In genomic region chr8:110671309-110671708, GRCm38 (mm10) we compare ENCODE assay signal across 9 mouse cellular contexts. TPM values are rescaled to one million over a fixed set of nuclear protein-coding genes. Genes with fewer than 3 reads are reported as not detected.
A peak's percentile ranks its signal among the peaks of the same experiment; 100 is the strongest.
DNase-seq lines count a peak whose midpoint lies in the region; ATAC-seq and TF ChIP-seq lines count a peak whose summit lies in the region.
"Had no signal": no experiment of that assay in that cellular context is flagged by ENCODE, and none has a peak within 500 bp of the region (broad histone marks: within the 10 kb centered on the region; RNA-seq: fewer than 3 reads in every experiment).

No protein-coding gene starts in this region.

- H3K4me3 ChIP-seq in hindbrain, embryonic 14.5 days (replicated peaks; ENCODE audit: low read length) = no peak overlapping the region
- H3K4me3 ChIP-seq in hindbrain, embryonic 10.5 days = no peak overlapping the region
- H3K4me3 ChIP-seq in cerebellum, adult 2 months (replicated peaks; ENCODE audit: insufficient read depth, low read depth, low read length) = no peak overlapping the region
- no peak overlapping the region for H3K4me3 ChIP-seq in heart, embryonic 14.5 days (ENCODE audit: control insufficient read depth in 1 of 2, insufficient read depth in 1 of 2, low read depth in 1 of 2, low read length in 2 of 2)
- H3K4me3 ChIP-seq: erythroblast, embryonic 14.5 days had no signal

- no peak for TF ChIP-seq CTCF in cerebellum, adult 2 months (IDR thresholded peaks at IDR 0.05; ENCODE audit: borderline replicate concordance, insufficient read depth, low read depth, low read length)

- DNase-seq in hindbrain, embryonic 14.5 days (ENCODE audit: low spot score) = no peak
- no peak for DNase-seq in hindbrain, embryonic 10.5 days (ENCODE audit: low spot score)
- peak; percentile 87 to 93 for DNase-seq in cerebellum, adult 2 months
- DNase-seq in left cerebral cortex, postnatal 14 days (ENCODE audit: low spot score in 2 of 2) = peak; percentile 46 to 60
- DNase-seq in right cerebral cortex, postnatal 36 days (ENCODE audit: low spot score in 2 of 2) = peak; percentile 34 to 49
- no peak for DNase-seq in ovary, postnatal 36 days (ENCODE audit: low spot score)
- DNase-seq in Muller cell, postnatal 12 days (ENCODE audit: inconsistent ontology term) = no peak

- no peaks in the 10 kb centered on the region for H3K4me1 ChIP-seq in hindbrain, embryonic 14.5 days (replicated peaks; ENCODE audit: control insufficient read depth, insufficient read depth, low read length)
- H3K4me1 ChIP-seq in hindbrain, embryonic 10.5 days (replicated peaks) = no peaks in the 10 kb centered on the region; the same call in 1 of the 2 replicates
- peaks cover 63% of the 10 kb centered on the region for H3K4me1 ChIP-seq in cerebellum, adult 2 months (ENCODE audit: control insufficient read depth, insufficient read depth, low read length)
- H3K4me1 ChIP-seq in heart, embryonic 14.5 days (ENCODE audit: control insufficient read depth in 2 of 2, insufficient read depth in 2 of 2, low read length in 2 of 2) = peaks cover 27 to 41% of the 10 kb centered on the region in 2 experiments

- no peaks in the 10 kb centered on the region for H3K9me3 ChIP-seq in hindbrain, embryonic 14.5 days (ENCODE audit: control insufficient read depth, low read length)
- H3K9me3 ChIP-seq in hindbrain, embryonic 10.5 days = no peaks in the 10 kb centered on the region
- H3K9me3 ChIP-seq in heart, embryonic 14.5 days (ENCODE audit: control insufficient read depth, low read length) = no peaks in the 10 kb centered on the region

- peaks cover 45% of the 10 kb centered on the region for H3K36me3 ChIP-seq in hindbrain, embryonic 14.5 days (replicated peaks; ENCODE audit: control insufficient read depth, insufficient read depth)
- peaks cover 59% of the 10 kb centered on the region for H3K36me3 ChIP-seq in hindbrain, embryonic 10.5 days
- H3K36me3 ChIP-seq in heart, embryonic 14.5 days (ENCODE audit: control insufficient read depth, insufficient read depth, low read length) = peaks cover 22% of the 10 kb centered on the region

- H3K27me3 ChIP-seq in hindbrain, embryonic 14.5 days (ENCODE audit: control insufficient read depth, insufficient read depth, low read length) = no peaks in the 10 kb centered on the region
- no peaks in the 10 kb centered on the region for H3K27me3 ChIP-seq in hindbrain, embryonic 10.5 days (ENCODE audit: insufficient read depth, poor library complexity, severe bottlenecking)
- no peaks in the 10 kb centered on the region for H3K27me3 ChIP-seq in cerebellum, adult 2 months (ENCODE audit: control insufficient read depth, insufficient read depth, low read length)
- no peaks in the 10 kb centered on the region for H3K27me3 ChIP-seq in heart, embryonic 14.5 days (ENCODE audit: control insufficient read depth, insufficient read depth, low read length)

- no peak overlapping the region for H3K9ac ChIP-seq in hindbrain, embryonic 14.5 days
- H3K9ac ChIP-seq in heart, embryonic 14.5 days (ENCODE audit: low read length) = 0 out of 2 replicates have a peak overlapping the region, but pooled peaks have one; percentile 18

- no peak for TF ChIP-seq POLR2A in cerebellum, adult 2 months (IDR thresholded peaks at IDR 0.05; ENCODE audit: borderline replicate concordance, insufficient read depth, low read length)

- 88% methylated on average over 6 of the region's 6 CpGs for WGBS in hindbrain, embryonic 14.5 days
- 89% methylated on average over 6 of the region's 6 CpGs for WGBS in hindbrain, embryonic 10.5 days
- WGBS in cerebellum, adult 2 months = 23% methylated on average over 6 of the region's 6 CpGs
- 73% methylated on average over 6 of the region's 6 CpGs for WGBS in heart, embryonic 14.5 days

- H3K27ac ChIP-seq in hindbrain, embryonic 14.5 days = peak overlapping the region; percentile 21
- no peak overlapping the region for H3K27ac ChIP-seq in hindbrain, embryonic 10.5 days
- peak overlapping the region; percentile 94 for H3K27ac ChIP-seq in cerebellum, adult 2 months (ENCODE audit: insufficient read depth, low read length)
- peak overlapping the region; percentile 26 to 55 for H3K27ac ChIP-seq in heart, embryonic 14.5 days (replicated peaks in 1 of 2; ENCODE audit: control insufficient read depth in 1 of 2, insufficient read depth in 1 of 2, low read depth in 2 of 2, low read length in 2 of 2)

- no peak for ATAC-seq in hindbrain, embryonic 14.5 days (ENCODE audit: low FRiP score)
- ATAC-seq in heart, embryonic 14.5 days (ENCODE audit: insufficient number of reproducible peaks, insufficient read depth, low FRiP score, low read depth) = no peak

- intact Hi-C loops in left cerebral cortex, postnatal 14 days (cut with DNase I) = no loop called here

- no peak overlapping the region for H3K4me2 ChIP-seq in hindbrain, embryonic 14.5 days (replicated peaks)
- H3K4me2 ChIP-seq in heart, embryonic 14.5 days (ENCODE audit: low read length) = no peak overlapping the region

RNA-seq across cellular contexts. Expression of gene Mtss1l, which starts 50.0 kb away (rescaled TPM):
- polyA plus RNA-seq in hindbrain, embryonic 14.5 days (2014; fragmentation: Nextera tagmentation; extraction: Ambion mirVana) = 32.9 and 36.3 TPM in 2 replicates
- polyA plus RNA-seq in hindbrain, embryonic 10.5 days (2016; fragmentation: Nextera tagmentation; extraction: Ambion mirVana) = 6.4 and 6.9 TPM in 2 replicates
- 257 and 288 TPM in 2 replicates for polyA plus RNA-seq in cerebellum, adult 2 months (2012; rRNA removed)
- 17.2 and 17.6 TPM in 2 replicates for polyA plus RNA-seq in heart, embryonic 14.5 days (2014; fragmentation: Nextera tagmentation; extraction: Ambion mirVana)
- 100 to 1,000 TPM; 184 to 221 TPM for total RNA-seq in left cerebral cortex, postnatal 14 days (2021)

RNA-seq across cellular contexts. Expression of gene Vac14, which starts 52.9 kb away (rescaled TPM):
- polyA plus RNA-seq in hindbrain, embryonic 14.5 days (2014; fragmentation: Nextera tagmentation; extraction: Ambion mirVana) = 32.8 and 34.8 TPM in 2 replicates
- 28.0 and 31.9 TPM in 2 replicates for polyA plus RNA-seq in hindbrain, embryonic 10.5 days (2016; fragmentation: Nextera tagmentation; extraction: Ambion mirVana)
- 37.6 and 39.9 TPM in 2 replicates for polyA plus RNA-seq in cerebellum, adult 2 months (2012; rRNA removed)
- polyA plus RNA-seq in heart, embryonic 14.5 days (2014; fragmentation: Nextera tagmentation; extraction: Ambion mirVana) = 17.4 and 19.6 TPM in 2 replicates
- 10 to 100 TPM; 22.4 to 24.5 TPM for total RNA-seq in left cerebral cortex, postnatal 14 days (2021)

Comparison
In these comparisons a context has a peak if more than half of its experiments do, and no peak if none do; other contexts are left out.
1. DNase-seq: peak in cerebellum, adult 2 months (2 of 2), left cerebral cortex, postnatal 14 days (2 of 2) and right cerebral cortex, postnatal 36 days (2 of 2); none in hindbrain, embryonic 14.5 days (single experiment), hindbrain, embryonic 10.5 days (single experiment), ovary, postnatal 36 days (single experiment) and Muller cell, postnatal 12 days (single experiment).